Mouse (Mus musculus) thymus, adult 2 months (tissue): ENCODE results near the gene Ppard.

Experiments used
- CTCF ChIP-seq: fragments of 200-500 bp; IDR thresholded peaks from 2 replicates; pipeline ENCODE4 v1.5.1; 2012; ENCODE audit warnings: mild to moderate bottlenecking, control low read depth, low read length, moderate library complexity, borderline replicate concordance; ENCODE audit not compliant: control insufficient read depth, poor library complexity, insufficient read depth; ENCODE audit errors: extremely low read depth
- POLR2A ChIP-seq: fragments of 200-500 bp; IDR thresholded peaks from 2 replicates; pipeline ENCODE4 v1.6.1; 2012; ENCODE audit warnings: mild to moderate bottlenecking, low read length, control low read depth, moderate library complexity; ENCODE audit not compliant: control insufficient read depth, poor library complexity, insufficient read depth; ENCODE audit errors: extremely low read depth

- TF ChIP-seq CTCF = no peak
- no peak for TF ChIP-seq POLR2A
These were observed 1.3 kb upstream of the Ppard start for GRCm38 (mm10) chr17:28231026-28231736.
